Mouse (Mus musculus) testis, postnatal 14 days (tissue): ENCODE data around the gene Tbc1d1.
A peak's percentile ranks its signal among the peaks of the same experiment; 100 is the strongest.
"Not testable (repeated sequence)": the region's sequence is repeated elsewhere in the genome, so short reads cannot be mapped to it uniquely, and the experiment has no call there.

Experiments used
- DNase-seq: peaks from one replicate; pipeline ENCODE4 v3.0.0; 2021; ENCODE audit warnings: low spot score

Tbc1d1 gene

DNA sequence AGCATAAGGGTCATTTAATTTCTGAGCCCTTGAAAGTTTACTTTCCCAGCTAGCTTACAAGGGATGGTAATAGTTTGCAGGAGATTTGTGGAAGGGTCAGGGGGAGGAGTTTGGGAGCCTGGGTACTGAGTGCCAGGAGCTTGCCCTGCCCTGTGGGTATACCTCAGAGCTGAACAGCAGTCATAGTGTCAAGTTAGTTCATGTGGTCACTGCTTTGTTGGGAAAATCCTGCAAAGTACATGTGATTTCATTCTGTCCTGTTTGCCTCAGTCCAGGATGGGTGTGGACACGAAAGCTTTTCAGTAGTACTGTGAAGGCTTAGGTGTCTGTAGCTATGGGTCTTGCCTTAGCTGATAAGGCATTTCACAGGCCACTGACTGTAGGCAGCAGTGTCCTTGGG, 159.0 kb downstream of the Tbc1d1 start:
- DNase-seq = no peak

- DNase-seq = no peak
Observed at GRCm38 (mm10) chr5:64323286-64323685, 167.2 kb downstream of the Tbc1d1 start.

DNA sequence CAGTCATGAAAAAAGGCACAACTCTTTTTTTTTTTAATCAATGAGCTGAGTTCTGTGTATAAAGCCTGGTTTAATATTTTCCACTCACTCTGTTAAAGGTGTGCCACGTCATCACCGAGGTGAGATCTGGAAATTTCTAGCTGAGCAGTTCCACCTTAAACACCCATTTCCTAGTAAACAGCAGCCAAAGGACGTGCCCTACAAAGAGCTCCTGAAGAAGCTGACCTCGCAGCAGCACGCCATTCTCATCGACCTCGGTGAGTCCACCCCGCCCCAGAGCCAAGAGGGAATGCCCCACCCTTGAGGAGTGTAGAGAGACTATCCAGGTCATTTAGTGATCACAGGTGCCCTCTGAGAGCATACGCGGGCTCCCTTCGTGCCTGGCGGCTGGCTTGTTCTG, 168.2 kb downstream of the Tbc1d1 start:
- no peak for DNase-seq

DNA sequence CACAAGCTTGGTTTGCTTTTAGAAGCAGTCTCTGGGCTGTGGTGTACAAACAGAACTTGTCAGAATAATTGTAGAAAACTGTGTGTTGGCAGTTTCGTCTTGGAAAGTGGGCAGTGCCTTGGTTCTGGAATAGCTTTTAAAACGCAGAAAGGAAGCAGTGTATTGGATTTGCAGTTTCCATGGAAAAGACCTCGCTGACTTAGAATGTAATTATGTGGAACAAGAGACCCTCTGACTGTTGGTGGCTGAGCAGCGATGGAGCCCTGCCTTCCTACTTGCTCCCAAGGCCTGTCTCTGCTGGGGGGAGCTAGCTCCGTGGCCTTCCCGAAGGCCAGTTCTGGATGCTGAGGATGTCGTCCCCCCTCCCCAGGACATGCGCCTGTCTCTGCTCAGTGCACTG, 168.8 kb downstream of the Tbc1d1 start:
- no peak for DNase-seq

- no peak for DNase-seq
Observed at GRCm38 (mm10) chr5:64325741-64326355, 169.7 kb downstream of the Tbc1d1 start.

DNA sequence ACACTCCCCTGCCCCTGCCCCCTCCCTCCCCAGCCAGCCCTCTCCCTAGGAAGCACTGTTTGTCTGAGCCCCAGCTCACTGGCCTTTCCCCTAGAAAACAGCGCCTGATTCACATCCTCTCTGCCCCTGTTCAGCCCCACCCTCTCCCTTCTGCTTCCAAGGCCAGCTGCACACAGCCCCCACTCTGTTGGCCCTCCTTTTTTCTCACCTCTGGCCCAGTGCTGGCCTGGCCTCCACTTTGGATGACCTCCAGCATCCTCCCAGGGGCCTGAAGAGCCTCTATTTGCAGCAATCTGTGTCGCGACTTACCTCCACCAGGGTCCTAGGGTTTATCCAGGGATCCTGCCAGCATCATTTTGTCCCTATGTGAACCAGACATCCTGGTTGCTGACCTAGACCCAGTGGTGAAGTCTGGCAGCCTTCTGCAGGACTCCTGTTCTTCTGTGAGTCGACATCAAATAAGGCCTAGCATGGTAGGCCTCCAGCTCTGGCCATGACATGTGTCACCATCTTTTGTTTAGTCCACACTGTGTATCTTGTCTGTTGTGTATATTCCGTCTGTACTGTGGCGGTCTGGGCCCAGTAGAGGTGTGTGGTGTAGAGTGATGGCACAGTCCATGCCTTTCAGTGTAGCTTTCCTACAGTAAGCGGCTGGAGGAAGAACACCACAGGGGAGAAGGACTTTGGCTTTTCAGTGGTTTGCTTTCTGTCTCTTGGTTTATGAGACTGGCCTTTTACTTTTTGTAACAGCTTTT, 170.5 kb downstream of the Tbc1d1 start:
- peak; percentile 23 for DNase-seq

- DNase-seq = no peak
Observed at GRCm38 (mm10) chr5:64327212-64327902, 171.3 kb downstream of the Tbc1d1 start.

GRCm38 (mm10) chr5:64336767-64337408, 180.8 kb downstream of the Tbc1d1 start:
- DNase-seq = peak; percentile 31

DNA sequence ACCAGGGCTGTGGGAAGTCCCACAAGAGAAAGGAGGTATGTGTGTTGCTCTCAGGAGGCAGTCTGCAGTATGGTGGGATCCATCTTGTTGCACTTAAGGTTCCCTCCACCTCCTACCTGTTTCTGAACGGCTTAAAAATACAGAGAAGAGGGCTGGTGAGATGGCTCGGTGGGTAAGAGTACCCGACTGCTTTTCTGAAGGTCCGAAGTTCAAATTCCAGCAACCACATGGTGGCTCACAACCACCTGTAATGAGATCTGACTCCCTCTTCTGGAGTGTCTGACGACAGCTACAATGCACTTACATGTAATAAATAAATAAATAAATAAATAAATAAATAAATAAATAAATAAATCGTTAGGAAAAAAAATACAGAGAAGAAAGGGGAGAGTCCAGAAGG, 182.7 kb downstream of the Tbc1d1 start:
- DNase-seq = not testable (repeated sequence)

DNA sequence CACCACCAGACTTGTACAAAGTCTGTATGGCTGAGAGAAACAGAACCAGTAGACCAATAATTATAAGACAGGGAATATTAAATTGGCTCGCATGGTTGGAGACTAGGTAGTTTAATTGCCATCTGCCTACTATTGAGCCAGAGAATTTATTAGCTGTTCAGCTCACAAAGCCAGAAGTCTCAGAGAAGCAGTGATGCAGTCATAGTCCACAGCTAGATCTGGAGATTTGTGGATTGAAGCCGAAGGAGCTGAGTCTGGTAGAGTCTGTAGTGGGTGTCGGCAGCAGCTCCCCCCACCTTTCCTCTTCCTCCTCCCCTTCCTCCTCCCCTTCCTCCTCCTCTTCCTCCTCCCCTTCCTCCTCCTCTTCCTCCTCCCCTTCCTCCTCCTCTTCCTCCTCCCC, 184.3 kb downstream of the Tbc1d1 start:
- no peak for DNase-seq

DNA sequence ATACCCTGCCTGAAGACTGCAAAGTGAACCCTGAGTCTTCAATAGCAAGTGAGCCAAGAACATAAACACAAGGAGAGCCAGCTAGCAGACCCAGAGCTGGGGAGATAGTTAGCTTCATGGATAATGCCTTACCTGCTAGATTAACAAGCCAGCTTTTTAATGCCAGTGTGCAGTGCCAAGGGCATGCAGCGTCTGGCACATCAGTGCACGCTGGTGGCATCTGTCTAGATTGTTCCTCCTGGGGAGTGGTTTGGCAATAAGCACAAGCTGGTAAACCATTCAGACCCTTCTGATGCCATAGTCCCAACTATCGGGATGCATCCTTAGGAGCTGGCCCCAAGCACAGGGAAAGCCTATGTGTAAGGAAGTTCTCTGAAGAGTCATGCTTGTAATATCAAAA, 185.6 kb downstream of the Tbc1d1 start:
- no peak for DNase-seq

- no peak for DNase-seq
Observed at GRCm38 (mm10) chr5:64342138-64342537, 186.0 kb downstream of the Tbc1d1 start.

DNA sequence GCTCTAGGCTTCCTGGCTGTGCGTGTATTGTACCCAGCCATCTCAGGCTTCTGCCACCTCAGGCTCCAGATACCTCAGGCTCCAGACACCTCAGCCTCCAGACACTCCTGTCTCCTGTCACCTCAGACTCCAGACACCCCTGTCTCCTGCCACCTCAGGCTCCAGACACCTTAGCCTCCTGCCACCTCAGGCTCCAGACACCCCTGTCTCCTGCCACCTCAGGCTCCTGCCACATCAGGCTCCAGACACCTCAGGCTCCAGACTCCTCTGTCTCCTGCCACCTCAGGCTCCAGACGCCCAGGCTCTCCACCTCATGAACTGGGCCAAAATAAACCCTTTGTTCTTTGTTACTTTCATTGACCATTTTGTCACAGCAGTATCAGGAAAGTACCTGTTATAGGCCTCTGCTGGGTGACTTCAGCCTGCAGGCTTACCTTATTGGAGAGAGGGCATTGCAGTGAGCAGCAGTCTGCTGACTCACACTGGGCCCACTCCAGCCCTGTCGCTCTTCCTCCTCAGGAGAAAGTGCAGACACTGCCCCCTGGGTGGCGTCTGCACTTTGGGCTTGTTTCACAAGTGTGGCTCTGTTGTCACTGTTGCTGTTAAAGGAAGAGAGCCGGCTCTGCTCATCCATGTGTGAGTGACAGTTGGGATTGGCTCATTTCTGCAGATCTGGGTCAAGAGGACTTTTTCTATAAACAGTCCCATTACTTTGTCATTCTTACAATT, 188.0 kb downstream of the Tbc1d1 start:
- no peak for DNase-seq

DNA sequence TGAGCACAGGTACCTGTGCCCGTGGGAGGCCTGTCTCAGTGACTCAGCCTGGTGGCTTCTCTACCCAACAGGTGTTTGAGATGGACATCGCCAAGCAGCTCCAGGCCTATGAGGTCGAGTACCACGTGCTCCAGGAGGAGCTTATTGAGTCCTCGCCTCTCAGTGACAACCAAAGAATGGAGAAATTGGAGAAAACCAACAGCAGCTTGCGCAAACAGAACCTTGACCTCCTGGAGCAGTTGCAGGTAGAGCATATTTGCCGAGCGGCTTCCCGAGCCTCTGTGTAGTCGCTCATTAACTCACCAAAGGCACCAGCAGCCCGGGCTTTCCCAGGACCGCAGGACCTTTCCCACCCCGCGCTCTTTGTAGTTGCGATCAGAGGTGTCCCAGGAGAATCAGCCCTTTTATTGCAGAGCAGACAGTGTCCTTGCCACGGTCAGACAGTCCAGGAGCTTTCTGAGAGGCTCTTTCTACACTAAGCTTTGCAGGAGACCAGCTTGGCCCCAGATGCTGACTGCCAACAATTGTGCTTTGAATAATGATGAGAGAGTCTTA, 189.2 kb downstream of the Tbc1d1 start:
- DNase-seq = peak; percentile 12

DNA sequence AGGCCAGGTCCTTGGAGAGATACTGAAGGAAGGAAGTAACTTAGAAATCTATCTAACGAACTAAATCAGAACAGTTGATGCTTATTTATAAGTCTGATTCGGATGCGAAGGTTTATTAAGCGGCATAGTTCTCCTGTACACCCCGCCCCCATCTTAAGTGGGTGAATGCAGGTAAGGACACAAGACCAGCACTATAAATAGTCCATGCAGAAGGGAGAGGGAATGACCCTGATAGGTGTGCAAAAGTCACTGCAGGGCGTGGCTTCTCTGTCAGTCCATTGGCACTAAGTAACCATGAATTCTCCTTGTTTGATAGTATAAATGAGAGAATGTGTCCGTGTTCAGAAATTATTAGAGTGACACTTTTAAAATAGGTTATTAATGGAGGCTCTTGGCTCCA, 189.7 kb downstream of the Tbc1d1 start:
- no peak for DNase-seq

- DNase-seq = no peak
Observed at GRCm38 (mm10) chr5:64346343-64346885, 190.3 kb downstream of the Tbc1d1 start.

DNA sequence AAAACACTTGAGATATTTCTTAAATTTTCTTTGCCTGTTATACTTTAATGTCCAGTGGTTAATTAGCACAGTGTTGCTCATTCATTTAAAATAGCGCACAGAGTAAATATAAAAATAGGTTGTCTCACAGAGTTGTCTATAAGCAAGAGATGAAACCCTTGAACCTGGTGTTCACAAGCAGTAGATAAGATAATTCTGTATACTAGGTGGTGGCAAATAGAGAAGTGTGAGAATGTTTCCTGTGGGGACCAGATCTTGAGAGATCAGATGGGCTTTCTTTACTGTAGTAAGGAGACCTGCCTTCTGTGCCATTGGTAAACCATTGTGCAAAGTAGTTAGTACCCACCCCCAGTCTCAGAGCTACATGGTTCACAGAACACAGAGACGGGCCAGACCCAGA, 192.1 kb downstream of the Tbc1d1 start:
- DNase-seq = no peak

- no peak for DNase-seq
Observed at GRCm38 (mm10) chr5:64348780-64349179, 192.7 kb downstream of the Tbc1d1 start.

GRCm38 (mm10) chr5:64351968-64352367, 195.9 kb downstream of the Tbc1d1 start:
- no peak for DNase-seq

DNA sequence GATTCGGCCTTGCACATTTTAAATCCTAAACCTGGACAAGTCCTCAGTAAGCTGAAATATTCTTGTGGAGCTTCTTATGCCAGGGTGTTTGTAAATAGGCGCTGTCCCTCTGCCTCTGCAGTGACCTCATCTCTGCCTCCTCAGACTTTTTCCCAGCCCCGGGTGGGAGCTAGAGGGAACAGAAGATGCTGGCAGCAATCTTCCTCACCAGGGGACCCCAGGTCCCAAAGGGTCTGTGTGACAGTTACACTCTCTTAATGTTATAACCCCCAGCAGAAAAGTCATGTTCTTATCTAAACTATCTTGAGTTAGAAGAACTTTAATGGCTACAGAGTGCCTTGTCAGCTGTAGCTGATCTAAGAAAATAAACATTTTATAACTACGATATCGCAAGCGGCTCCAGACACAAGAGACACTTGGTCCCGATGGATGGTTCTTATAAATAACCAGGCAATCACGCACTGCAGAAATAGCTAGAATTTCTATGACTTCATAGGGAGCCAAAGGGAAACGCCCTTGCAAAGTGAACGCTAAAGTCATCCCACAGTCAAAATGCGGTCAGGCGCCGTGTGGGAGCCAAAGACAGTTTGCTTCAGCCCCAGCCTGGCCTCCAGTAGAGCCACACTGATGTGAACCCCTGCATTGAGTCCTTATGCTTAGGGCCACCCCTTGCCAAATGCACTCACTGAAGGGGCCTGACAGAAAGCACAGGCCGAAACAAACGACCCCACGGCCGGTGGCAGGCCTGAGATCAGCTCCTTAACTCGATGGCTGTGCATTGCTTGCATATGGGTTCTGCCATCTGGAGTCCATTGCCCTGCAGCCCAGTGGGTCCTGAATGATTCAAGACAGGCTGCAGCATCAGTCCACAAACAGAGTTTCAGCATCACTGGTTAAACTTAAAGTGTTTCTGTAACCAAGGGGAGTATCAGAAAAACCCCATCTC, 202.8 kb downstream of the Tbc1d1 start:
- DNase-seq = no peak
